Mouse (Mus musculus): Measurements from ENCODE around the gene Nr1d1.

Nr1d1 gene

GRCm38 (mm10) chr11:98769007-98769954 is 5.9 kb downstream of the Nr1d1 start:
- DNase-seq, result peak; percentile 64

- DNase-seq, result peak; percentile 65
These were observed 6.8 kb downstream of the Nr1d1 start for GRCm38 (mm10) chr11:98768127-98769006.

- DNase-seq, result no peak
These were observed 7.4 kb downstream of the Nr1d1 start for GRCm38 (mm10) chr11:98767713-98768112.

GRCm38 (mm10) chr11:98767276-98767675 is 7.9 kb downstream of the Nr1d1 start:
- peak; percentile 75 for DNase-seq

GRCm38 (mm10) chr11:98766816-98767215 is 8.3 kb downstream of the Nr1d1 start:
- peak; percentile 70 for DNase-seq

GRCm38 (mm10) chr11:98766346-98766745 is 8.8 kb downstream of the Nr1d1 start:
- DNase-seq, result peak; percentile 58

- peak; percentile 66 for DNase-seq
These were observed 9.5 kb downstream of the Nr1d1 start for GRCm38 (mm10) chr11:98765421-98766309.

- DNase-seq, result no peak
These were observed 10.4 kb downstream of the Nr1d1 start for GRCm38 (mm10) chr11:98764746-98765145.

GRCm38 (mm10) chr11:98764091-98764490 is 11.0 kb downstream of the Nr1d1 start:
- no peak for DNase-seq

GRCm38 (mm10) chr11:98763502-98763861 is 11.7 kb downstream of the Nr1d1 start:
- no peak for DNase-seq

- DNase-seq, result no peak
These were observed 12.2 kb downstream of the Nr1d1 start for GRCm38 (mm10) chr11:98762756-98763501.

GRCm38 (mm10) chr11:98761939-98762338 is 13.2 kb downstream of the Nr1d1 start:
- DNase-seq, result no peak

GRCm38 (mm10) chr11:98756711-98757110 is 18.4 kb downstream of the Nr1d1 start:
- peak; percentile 60 for DNase-seq

- peak; percentile 72 for DNase-seq
These were observed 19.3 kb downstream of the Nr1d1 start for GRCm38 (mm10) chr11:98755726-98756380.

GRCm38 (mm10) chr11:98754621-98755181 is 20.4 kb downstream of the Nr1d1 start:
- DNase-seq, result peak; percentile 79

GRCm38 (mm10) chr11:98754151-98754620 is 20.9 kb downstream of the Nr1d1 start:
- peak; percentile 69 for DNase-seq

GRCm38 (mm10) chr11:98753264-98753663 is 21.9 kb downstream of the Nr1d1 start:
- peak; percentile 57 for DNase-seq

- DNase-seq, result no peak
These were observed 22.5 kb downstream of the Nr1d1 start for GRCm38 (mm10) chr11:98752562-98753140.

- peak; percentile 75 for DNase-seq
These were observed 23.8 kb downstream of the Nr1d1 start for GRCm38 (mm10) chr11:98751221-98751782.

Data from cerebellum, adult 9-11 months (tissue).